9 mouse cellular contexts compared by ENCODE assay signal in genomic region chr12:108657350-108657749, GRCm38 (mm10). TPM values are rescaled to one million over a fixed set of nuclear protein-coding genes. Genes with fewer than 3 reads are reported as not detected.
DNase-seq lines count a peak whose midpoint lies in the region; ATAC-seq lines count a peak whose summit lies in the region.
"Had no signal": no experiment of that assay in that cellular context is flagged by ENCODE, and none has a peak within 500 bp of the region (broad histone marks: within the 10 kb centered on the region; RNA-seq: fewer than 3 reads in every experiment).

No protein-coding gene starts in this region.

- no peak overlapping the region for H3K4me3 ChIP-seq in kidney, embryonic 15.5 days (replicated peaks)
- H3K4me3 ChIP-seq: limb, embryonic 13.5 days had no signal

- peaks cover 15% of the 10 kb centered on the region for H3K4me1 ChIP-seq in kidney, embryonic 15.5 days
- H3K4me1 ChIP-seq: limb, embryonic 13.5 days had no signal

- no peaks in the 10 kb centered on the region for H3K9me3 ChIP-seq in kidney, embryonic 15.5 days (replicated peaks)
- H3K9me3 ChIP-seq: limb, embryonic 13.5 days had no signal

- peaks cover 73% of the 10 kb centered on the region for H3K36me3 ChIP-seq in kidney, embryonic 15.5 days

- intact Hi-C loops in gastrocnemius, postnatal 14 days (cut with DNase I; ENCODE audit: low total_unique reads) = loop anchor here (5.0 kb wide), 1 partner anchor 45 kb away; no protein-coding TSS in a partner anchor

- DNase-seq in cerebellum, adult 9-11 months = no peak
- DNase-seq in urinary bladder, postnatal 25 days (ENCODE audit: low spot score) = peak; percentile 43
- DNase-seq in urinary bladder, adult 2 months (ENCODE audit: low spot score) = no peak
- peak; percentile 38 for DNase-seq in gastrocnemius, postnatal 14 days
- DNase-seq in lung, postnatal 36 days = peak; percentile 81
- DNase-seq in thymus, postnatal 25 days = peak; percentile 82

- 0 out of 2 replicates have a peak, but pooled peaks have one; percentile 15 for ATAC-seq in cerebellum, adult (ENCODE audit: insufficient number of reproducible peaks, low FRiP score, low TSS enrichment)
- 0 out of 2 replicates have a peak, but pooled peaks have one; percentile 33 for ATAC-seq in kidney, embryonic 15.5 days (replicated peaks; ENCODE audit: low FRiP score)

- peak overlapping the region; percentile 71 for H3K27ac ChIP-seq in kidney, embryonic 15.5 days
- H3K27ac ChIP-seq: limb, embryonic 13.5 days had no signal

- H3K9ac ChIP-seq in kidney, embryonic 15.5 days = no peak overlapping the region
- H3K9ac ChIP-seq: limb, embryonic 13.5 days had no signal

- 56% methylated on average over 1 of the region's 1 CpGs for WGBS in kidney, embryonic 15.5 days

- no peak overlapping the region for H3K4me2 ChIP-seq in kidney, embryonic 15.5 days
- H3K4me2 ChIP-seq: limb, embryonic 13.5 days had no signal

- no peaks in the 10 kb centered on the region for H3K27me3 ChIP-seq in kidney, embryonic 15.5 days
- H3K27me3 ChIP-seq: limb, embryonic 13.5 days had no signal

RNA-seq across cellular contexts. Expression of gene Degs2, which starts 44.8 kb away (rescaled TPM):
- 55.0 and 72.3 TPM in 2 replicates for polyA plus RNA-seq in urinary bladder, adult 2 months (2012; rRNA removed)
- total RNA-seq in gastrocnemius, postnatal 14 days (2021) = under 1 TPM in 1 of 2 experiments, not detected in 1; 0.51 TPM
- 7.0 and 8.8 TPM in 2 replicates for polyA plus RNA-seq in kidney, embryonic 15.5 days (2015; fragmentation: Nextera tagmentation; extraction: Ambion mirVana)

Comparison
In these comparisons a context has a peak if more than half of its experiments do, and no peak if none do; other contexts are left out.
1. DNase-seq: peak in urinary bladder, postnatal 25 days (single experiment), gastrocnemius, postnatal 14 days (single experiment), lung, postnatal 36 days (single experiment) and thymus, postnatal 25 days (single experiment); none in cerebellum, adult 9-11 months (single experiment) and urinary bladder, adult 2 months (single experiment).